Mouse (Mus musculus) spleen, adult 2 months (tissue): ENCODE measurements around the gene Dnajc21.

ENCODE experiments used
- CTCF ChIP-seq: fragments of 200-500 bp; IDR thresholded peaks from 2 replicates; pipeline ENCODE4 v1.5.1; 2011; ENCODE audit warnings: mild to moderate bottlenecking, inconsistent platforms; ENCODE audit not compliant: insufficient read depth, insufficient read length, insufficient replicate concordance; ENCODE audit errors: extremely low read depth
- POLR2A ChIP-seq: fragments of 200-500 bp; IDR thresholded peaks from 2 replicates; pipeline ENCODE4 v1.6.1; 2011; ENCODE audit warnings: low read depth, low read length, inconsistent platforms

- TF ChIP-seq POLR2A (no peak), CTCF (no peak)
These were observed 59.4 kb downstream of the Dnajc21 start for GRCm38 (mm10) chr15:10410881-10411280.
